Mouse (Mus musculus): ENCODE results near the gene Ifngr2.

DNA sequence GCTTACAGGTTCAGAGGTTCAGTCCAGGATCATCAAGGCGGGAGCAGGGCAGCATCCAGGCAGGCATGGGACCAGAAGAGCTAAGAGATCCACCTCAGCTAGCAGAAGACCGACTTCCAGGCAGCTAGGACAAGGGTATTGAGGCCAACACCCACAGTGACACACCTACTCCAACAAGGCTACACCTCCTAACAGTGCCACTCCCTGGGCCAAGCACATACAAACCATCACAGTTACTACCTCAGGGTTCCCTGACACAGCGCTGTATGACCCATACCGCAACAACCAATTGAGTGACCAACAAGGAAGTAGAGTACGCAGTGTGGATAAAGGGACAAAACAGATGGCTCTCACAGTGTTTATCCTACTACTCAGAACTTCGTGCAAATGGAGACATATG lies 10.5 kb upstream of the Ifngr2 start:
- no peak for TF ChIP-seq CTCF (IDR thresholded peaks at IDR 0.05; ENCODE audit: borderline replicate concordance, extremely low read depth, insufficient read depth, insufficient read length)
- TF ChIP-seq POLR2A (IDR thresholded peaks at IDR 0.05; ENCODE audit: borderline replicate concordance, extremely low read depth, insufficient read depth, insufficient read length, poor library complexity, severe bottlenecking) = no peak
